Mouse (Mus musculus): Measurements from ENCODE around the gene Cyp2j12. TPM values are rescaled to one million over a fixed set of nuclear protein-coding genes. Genes with fewer than 3 reads are reported as not detected.

Cyp2j12 gene
- polyA plus RNA-seq, 1 experiment from 2014 or later = not detected

Other genes starting within 250 kb of the Cyp2j12 start
- 11.3 and 13.8 TPM in 2 replicates for gene Hook1, start 173.9 kb downstream of the Cyp2j12 start, polyA plus RNA-seq (2014; fragmentation: Nextera tagmentation; extraction: Ambion mirVana)
- not detected in 2 replicates for gene Cyp2j13, start 63.6 kb downstream of the Cyp2j12 start, polyA plus RNA-seq (2014; fragmentation: Nextera tagmentation; extraction: Ambion mirVana)
- not detected in 2 replicates for gene Cyp2j7, start 95.5 kb upstream of the Cyp2j12 start, polyA plus RNA-seq (2014; fragmentation: Nextera tagmentation; extraction: Ambion mirVana)
- gene Cyp2j11, start 207.5 kb upstream of the Cyp2j12 start, polyA plus RNA-seq (2014; fragmentation: Nextera tagmentation; extraction: Ambion mirVana) = not detected in 2 replicates